Mouse (Mus musculus): ENCODE measurements around the gene Capn1. TPM values are rescaled to one million over a fixed set of nuclear protein-coding genes. Genes with fewer than 3 reads are reported as not detected.

Gene Capn1
- polyA plus RNA-seq, 1 experiment from 2014 or later, result 6.4 TPM

DNA sequence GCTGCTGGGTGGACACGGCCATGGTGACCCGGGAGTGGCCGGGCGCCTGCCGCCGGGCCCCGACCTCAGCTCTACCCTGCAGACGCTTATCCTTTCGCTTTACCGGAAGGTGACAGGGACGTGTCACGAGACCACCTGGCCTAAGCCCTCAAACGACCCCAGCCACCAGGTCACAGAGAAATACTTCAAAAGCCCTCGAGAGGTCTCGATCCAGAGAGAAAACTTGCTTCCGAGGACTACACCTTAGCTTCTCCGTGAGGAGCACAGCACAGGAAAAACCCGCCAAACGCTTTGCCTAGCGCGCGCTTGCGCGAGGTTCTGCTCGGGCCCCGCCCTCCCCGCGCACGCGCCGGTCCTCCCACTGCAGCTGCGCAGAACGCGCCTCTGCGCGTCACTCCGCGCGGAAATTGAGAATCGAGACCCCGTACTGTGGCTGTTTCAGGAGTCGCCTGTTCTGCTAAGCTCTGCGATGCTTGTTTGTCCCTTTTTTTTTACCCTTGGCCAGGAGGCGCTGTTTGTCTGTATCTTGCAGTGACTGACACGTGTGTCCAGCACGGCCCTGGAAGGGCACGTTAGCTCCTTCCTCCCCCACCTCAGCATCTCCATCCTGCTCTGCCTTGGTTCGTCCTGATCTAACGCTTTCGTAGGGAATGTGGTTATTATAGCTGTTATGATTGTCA is 51.7 kb downstream of the Capn1 start, which contains the start of gene Pola2:
Pola2 (minus strand) TSS at position 320 of the 680 bp plus-strand sequence.
- Histone ChIP-seq H3K27me3 (replicated peaks) (no peaks in the 10 kb centered on the region), H3K36me3 (no peaks in the 10 kb centered on the region), H3K4me2 (peak within 1 kb of the TSS; percentile 98), H3K9me3 (replicated peaks) (no peaks in the 10 kb centered on the region), H3K9ac (replicated peaks) (peak within 1 kb of the TSS; percentile 74), H3K4me1 (peaks cover 24% of the 10 kb centered on the region), H3K27ac (replicated peaks) (peak within 1 kb of the TSS; percentile 69), H3K4me3 (replicated peaks) (peak within 1 kb of the TSS; percentile 75)
- ATAC-seq (ENCODE audit: low FRiP score), result peak; percentile 93
- WGBS, result under 1% methylated on average over 50 of the region's 50 CpGs

DNA sequence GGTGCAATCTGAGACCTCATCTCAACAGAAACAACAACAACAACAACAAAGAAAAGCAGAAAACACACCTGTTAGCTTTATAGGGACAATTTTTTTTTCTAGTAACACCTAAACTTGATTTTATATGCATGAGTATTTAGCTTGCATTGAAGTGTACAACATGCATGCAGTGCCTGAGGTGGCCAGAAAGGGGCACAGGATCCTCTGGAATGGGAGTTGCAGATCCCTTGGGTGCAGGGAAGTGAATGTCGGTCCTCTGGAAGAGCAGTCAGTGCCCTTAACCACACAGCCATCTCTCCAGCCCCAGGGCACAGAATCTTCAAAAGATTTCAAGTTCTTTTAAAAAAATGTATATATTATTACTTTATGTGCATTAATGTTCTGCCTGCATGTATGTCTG is 53.0 kb downstream of the Capn1 start:
- H3K4me1 ChIP-seq, result peaks cover 24% of the 10 kb centered on the region
- H3K9me3 ChIP-seq (replicated peaks), result no peaks in the 10 kb centered on the region
- H3K27ac ChIP-seq (replicated peaks), result no peak overlapping the region
- H3K9ac ChIP-seq (replicated peaks), result no peak overlapping the region
- H3K4me2 ChIP-seq, result peak overlapping the region; percentile 98
- H3K36me3 ChIP-seq, result peaks cover 6% of the 10 kb centered on the region; the same call in 1 of the 2 replicates
- no peaks in the 10 kb centered on the region for H3K27me3 ChIP-seq (replicated peaks)
- WGBS, result 25% methylated on average over 1 of the region's 1 CpGs
- ATAC-seq (ENCODE audit: low FRiP score), result no peak
- H3K4me3 ChIP-seq (replicated peaks), result peak overlapping the region; percentile 75; the same call in 1 of the 2 replicates

DNA sequence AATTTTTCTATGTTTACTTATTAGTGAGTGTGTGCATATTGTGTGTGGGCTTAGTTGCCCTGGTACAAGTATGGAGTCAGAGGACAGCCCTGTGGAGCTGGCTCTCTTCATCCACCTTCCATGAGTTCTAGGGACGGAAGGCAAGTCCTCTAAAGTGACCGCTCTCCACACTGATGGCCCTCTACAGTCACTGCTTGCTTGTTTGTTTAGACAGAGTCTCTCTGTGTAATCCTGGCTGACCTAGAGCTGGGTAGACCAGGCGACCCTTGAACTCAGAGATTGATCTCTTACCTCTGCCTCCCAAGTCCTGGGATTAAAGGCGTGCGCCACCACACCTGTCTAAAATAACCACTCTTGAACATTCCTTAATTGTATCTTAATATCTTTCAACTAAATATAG is 58.3 kb downstream of the Capn1 start:
- no peak overlapping the region for H3K4me3 ChIP-seq (replicated peaks)
- H3K4me1 ChIP-seq, result peaks cover 4% of the 10 kb centered on the region
- no peak for ATAC-seq (ENCODE audit: low FRiP score)
- no peak overlapping the region for H3K27ac ChIP-seq (replicated peaks)
- H3K9me3 ChIP-seq (replicated peaks), result no peaks in the 10 kb centered on the region
- peaks cover 15% of the 10 kb centered on the region; the same call in 1 of the 2 replicates for H3K36me3 ChIP-seq
- WGBS, result 94% methylated on average over 5 of the region's 5 CpGs
- no peak overlapping the region for H3K9ac ChIP-seq (replicated peaks)
- no peak overlapping the region for H3K4me2 ChIP-seq
- H3K27me3 ChIP-seq (replicated peaks), result no peaks in the 10 kb centered on the region

DNA sequence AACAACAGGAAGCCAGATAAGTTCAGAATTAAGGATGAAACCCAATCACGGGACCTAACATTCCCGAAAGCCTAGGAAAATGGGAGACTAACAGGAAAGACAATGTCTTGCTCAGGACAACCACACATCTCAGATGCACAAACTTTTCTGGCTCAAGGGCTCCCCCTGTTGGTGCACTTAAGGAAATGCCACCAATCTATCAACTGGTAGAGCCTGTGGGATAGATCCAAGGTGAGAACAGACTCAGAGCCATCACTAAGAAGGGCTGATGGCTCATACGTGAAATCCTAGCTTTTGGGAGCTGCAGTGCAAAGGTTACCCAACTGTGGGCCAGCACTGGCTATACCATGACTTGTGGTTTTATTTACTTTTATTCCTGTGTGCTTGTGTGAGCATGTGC is 59.0 kb downstream of the Capn1 start:
- peaks cover 3% of the 10 kb centered on the region; the same call in 1 of the 2 replicates for H3K4me1 ChIP-seq
- no peak overlapping the region for H3K4me3 ChIP-seq (replicated peaks)
- ATAC-seq (ENCODE audit: low FRiP score), result no peak
- no peak overlapping the region for H3K4me2 ChIP-seq
- H3K27ac ChIP-seq (replicated peaks), result no peak overlapping the region
- no peak overlapping the region for H3K9ac ChIP-seq (replicated peaks)
- 45% methylated on average over 3 of the region's 3 CpGs for WGBS
- H3K27me3 ChIP-seq (replicated peaks), result no peaks in the 10 kb centered on the region
- H3K36me3 ChIP-seq, result peaks cover 17% of the 10 kb centered on the region; the same call in 1 of the 2 replicates
- H3K9me3 ChIP-seq (replicated peaks), result no peaks in the 10 kb centered on the region

DNA sequence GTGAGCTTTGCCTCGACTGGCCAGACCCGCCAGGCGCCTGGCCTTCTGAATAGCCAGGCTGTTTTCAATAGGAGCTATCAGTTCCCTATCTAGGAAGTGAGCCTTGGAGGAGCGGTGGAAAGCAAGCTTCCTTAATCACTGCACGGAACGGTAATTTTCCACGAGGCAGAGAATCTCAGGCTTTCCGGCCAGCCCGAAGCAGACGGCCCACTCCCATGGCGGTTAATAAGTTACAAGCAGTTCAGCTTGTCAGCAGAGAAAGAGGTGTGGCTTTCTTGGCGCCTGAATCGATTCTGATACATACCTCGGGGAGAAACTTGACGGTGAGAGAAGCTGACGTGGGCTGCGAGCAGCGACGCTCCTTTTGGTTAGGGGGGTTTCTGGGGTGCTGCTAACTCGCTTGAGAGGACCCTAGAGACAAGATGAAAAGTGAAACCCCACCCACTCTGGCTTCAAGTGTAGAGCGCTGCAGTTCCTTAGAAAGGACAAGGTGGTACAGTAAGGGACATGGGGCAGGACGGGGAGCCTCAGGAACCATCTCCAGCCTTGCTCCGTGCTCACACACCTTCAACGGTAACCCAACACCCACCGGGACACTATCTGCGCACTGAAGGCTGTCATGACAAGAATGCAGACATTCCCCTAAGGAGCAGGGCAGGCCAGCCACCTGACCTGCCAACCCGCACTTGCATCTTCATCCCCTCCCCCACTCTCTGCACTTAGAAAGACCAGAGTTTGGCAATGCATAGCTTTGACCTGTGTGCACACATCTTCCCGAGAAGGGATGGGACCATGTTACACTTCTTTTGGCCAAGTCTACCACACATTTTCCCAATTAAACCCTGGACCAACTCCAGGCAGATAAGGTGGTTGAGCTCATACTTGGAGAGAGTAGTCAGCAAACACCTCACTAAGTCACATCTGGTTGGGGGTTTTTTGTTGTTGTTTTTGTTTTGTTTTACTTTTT is 59.7 kb downstream of the Capn1 start:
- Histone ChIP-seq H3K36me3 (peaks cover 22% of the 10 kb centered on the region), H3K9ac (replicated peaks) (no peak overlapping the region), H3K9me3 (replicated peaks) (no peaks in the 10 kb centered on the region), H3K27ac (replicated peaks) (no peak overlapping the region), H3K4me2 (no peak overlapping the region), H3K27me3 (replicated peaks) (no peaks in the 10 kb centered on the region), H3K4me3 (replicated peaks) (no peak overlapping the region), H3K4me1 (peaks cover 3% of the 10 kb centered on the region; the same call in 1 of the 2 replicates)
- 86% methylated on average over 28 of the region's 28 CpGs for whole genome bisulfite sequencing
- no peak for ATAC-seq (ENCODE audit: low FRiP score)

- no peak for ATAC-seq (ENCODE audit: low FRiP score)
These were observed 60.8 kb downstream of the Capn1 start for GRCm38 (mm10) chr19:5954936-5955335.

DNA sequence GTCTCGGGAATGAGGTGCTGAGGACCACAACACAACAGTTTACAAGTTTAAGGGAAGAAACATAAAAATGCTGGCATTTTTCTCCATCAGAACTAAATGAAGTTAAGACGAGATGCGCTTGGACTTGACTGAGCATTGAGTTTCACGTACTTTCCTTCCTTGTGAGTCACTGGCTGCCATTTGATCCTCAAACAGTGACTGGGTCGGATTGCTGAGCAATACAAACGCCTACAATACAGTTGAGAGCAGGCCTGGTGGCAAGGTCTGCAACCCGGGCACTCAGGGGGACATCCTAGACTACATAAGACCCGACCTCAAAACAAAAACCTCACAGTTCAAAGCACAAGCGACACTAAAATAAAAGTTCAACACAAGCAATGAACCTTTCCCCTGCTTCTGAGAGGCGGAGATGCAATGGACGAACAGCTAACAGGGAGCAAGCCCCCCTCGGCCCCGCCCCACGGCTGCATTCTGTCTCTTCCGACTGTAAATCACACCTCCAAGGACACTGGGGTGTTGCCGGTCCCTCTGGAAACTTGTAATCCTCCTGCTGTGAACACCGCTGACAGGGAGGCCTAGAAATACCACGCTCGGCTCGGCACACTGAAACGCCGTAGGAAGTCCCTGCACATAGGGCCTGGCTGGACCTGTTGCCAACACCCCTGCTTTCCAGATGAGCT is 61.5 kb downstream of the Capn1 start:
- no peak overlapping the region for H3K27ac ChIP-seq (replicated peaks)
- no peaks in the 10 kb centered on the region for H3K27me3 ChIP-seq (replicated peaks)
- no peaks in the 10 kb centered on the region for H3K9me3 ChIP-seq (replicated peaks)
- WGBS, result 67% methylated on average over 22 of the region's 22 CpGs
- no peak overlapping the region for H3K4me3 ChIP-seq (replicated peaks)
- ATAC-seq (ENCODE audit: low FRiP score), result no peak
- no peak overlapping the region for H3K4me2 ChIP-seq
- H3K4me1 ChIP-seq, result peaks cover 3% of the 10 kb centered on the region; the same call in 1 of the 2 replicates
- H3K9ac ChIP-seq (replicated peaks), result no peak overlapping the region
- peaks cover 32% of the 10 kb centered on the region for H3K36me3 ChIP-seq

More at GRCm38 (mm10) chr19:5954936-5955335, 60.8 kb downstream of the Capn1 start:
- Histone ChIP-seq H3K9me3 (replicated peaks) (no peaks in the 10 kb centered on the region), H3K4me2 (no peak overlapping the region), H3K27me3 (replicated peaks) (no peaks in the 10 kb centered on the region), H3K27ac (replicated peaks) (no peak overlapping the region), H3K36me3 (peaks cover 30% of the 10 kb centered on the region), H3K4me1 (peaks cover 3% of the 10 kb centered on the region; the same call in 1 of the 2 replicates), H3K9ac (replicated peaks) (no peak overlapping the region), H3K4me3 (replicated peaks) (no peak overlapping the region)
- 92% methylated on average over 10 of the region's 10 CpGs for WGBS

DNA sequence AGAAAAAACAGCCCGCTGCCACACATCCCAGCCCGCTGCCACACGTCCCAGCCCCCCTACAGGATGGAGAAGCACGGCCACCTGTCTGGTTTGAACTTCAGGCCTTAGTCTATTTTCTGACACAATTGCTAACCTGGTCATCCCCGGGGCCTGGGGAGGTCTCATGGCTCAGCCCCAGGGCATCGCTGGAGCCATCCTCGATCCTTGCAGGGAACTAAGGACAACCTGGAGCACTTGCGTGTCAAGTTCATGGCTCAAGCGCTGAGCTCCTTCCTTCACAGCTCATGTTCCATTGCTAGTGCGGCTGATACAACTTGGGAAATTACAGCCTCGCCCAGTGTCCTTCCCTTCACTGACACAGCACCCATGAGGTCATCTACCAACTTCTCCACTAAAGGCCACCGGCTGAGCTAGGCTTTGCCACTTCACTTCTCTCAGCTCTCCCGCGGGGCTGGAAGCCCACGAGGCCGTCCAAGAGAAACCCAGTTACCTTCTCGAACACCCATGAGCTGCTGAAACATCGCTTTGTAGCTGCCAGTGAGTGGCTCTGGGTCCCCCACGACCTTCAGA is 62.4 kb downstream of the Capn1 start:
- Histone ChIP-seq H3K4me3 (replicated peaks) (no peak overlapping the region), H3K9ac (replicated peaks) (no peak overlapping the region), H3K27me3 (replicated peaks) (no peaks in the 10 kb centered on the region), H3K36me3 (peaks cover 28% of the 10 kb centered on the region), H3K4me2 (no peak overlapping the region), H3K27ac (replicated peaks) (no peak overlapping the region), H3K4me1 (peaks cover 3% of the 10 kb centered on the region; the same call in 1 of the 2 replicates), H3K9me3 (replicated peaks) (no peaks in the 10 kb centered on the region)
- ATAC-seq (ENCODE audit: low FRiP score), result no peak
- 93% methylated on average over 19 of the region's 19 CpGs for WGBS

GRCm38 (mm10) chr19:5952071-5952691 is 63.5 kb downstream of the Capn1 start:
- no peaks in the 10 kb centered on the region for H3K9me3 ChIP-seq (replicated peaks)
- H3K27ac ChIP-seq (replicated peaks), result no peak overlapping the region
- H3K27me3 ChIP-seq (replicated peaks), result no peaks in the 10 kb centered on the region
- 87% methylated on average over 13 of the region's 13 CpGs for WGBS
- H3K4me1 ChIP-seq, result peaks cover 3% of the 10 kb centered on the region; the same call in 1 of the 2 replicates
- H3K9ac ChIP-seq (replicated peaks), result no peak overlapping the region; the same call in 1 of the 2 replicates
- H3K36me3 ChIP-seq, result peaks cover 27% of the 10 kb centered on the region
- H3K4me2 ChIP-seq, result no peak overlapping the region
- H3K4me3 ChIP-seq (replicated peaks), result no peak overlapping the region
- ATAC-seq (ENCODE audit: low FRiP score), result no peak

DNA sequence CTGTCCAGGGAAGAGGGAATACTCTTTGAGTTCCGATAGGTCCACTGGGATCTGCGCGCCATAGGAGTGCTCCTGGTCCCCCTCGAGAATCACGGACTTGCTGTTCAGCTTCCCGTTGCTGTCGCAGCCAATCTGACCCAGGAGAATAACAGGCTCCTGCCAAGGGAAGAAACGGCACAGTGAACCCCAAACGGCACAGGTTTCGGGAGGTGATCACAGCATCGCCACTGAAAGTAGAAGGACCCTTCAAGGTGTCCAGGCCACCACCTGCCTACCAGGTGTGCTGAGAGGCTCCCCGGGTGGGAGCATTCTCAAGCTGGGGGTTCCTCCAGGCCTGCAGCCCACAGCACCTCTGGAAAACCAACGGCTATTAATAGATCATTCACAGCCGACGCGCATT is 64.1 kb downstream of the Capn1 start:
- H3K27ac ChIP-seq (replicated peaks), result no peak overlapping the region
- H3K9me3 ChIP-seq (replicated peaks), result no peaks in the 10 kb centered on the region
- no peak for ATAC-seq (ENCODE audit: low FRiP score)
- no peak overlapping the region for H3K4me3 ChIP-seq (replicated peaks)
- H3K4me1 ChIP-seq, result peaks cover 3% of the 10 kb centered on the region; the same call in 1 of the 2 replicates
- H3K4me2 ChIP-seq, result no peak overlapping the region
- no peak overlapping the region for H3K9ac ChIP-seq (replicated peaks)
- WGBS, result 95% methylated on average over 16 of the region's 16 CpGs
- H3K36me3 ChIP-seq, result peaks cover 27% of the 10 kb centered on the region
- no peaks in the 10 kb centered on the region for H3K27me3 ChIP-seq (replicated peaks)

Measured in neural tube, embryonic 15.5 days (tissue).